Mouse (Mus musculus) CH12F3 (cell line): ENCODE results near the gene Pdlim5.
"Not testable (repeated sequence)": the region's sequence is repeated elsewhere in the genome, so short reads cannot be mapped to it uniquely, and the experiment has no call there.

ENCODE experiments used
- in situ Hi-C: fragments of 300-500 bp; cut with MboI; formaldehyde crosslinking; loops from 2 replicates; pipeline ENCODE4 v1.14.3; 2020; ENCODE audit warnings: low sequenced_read_pairs

Pdlim5 gene

DNA sequence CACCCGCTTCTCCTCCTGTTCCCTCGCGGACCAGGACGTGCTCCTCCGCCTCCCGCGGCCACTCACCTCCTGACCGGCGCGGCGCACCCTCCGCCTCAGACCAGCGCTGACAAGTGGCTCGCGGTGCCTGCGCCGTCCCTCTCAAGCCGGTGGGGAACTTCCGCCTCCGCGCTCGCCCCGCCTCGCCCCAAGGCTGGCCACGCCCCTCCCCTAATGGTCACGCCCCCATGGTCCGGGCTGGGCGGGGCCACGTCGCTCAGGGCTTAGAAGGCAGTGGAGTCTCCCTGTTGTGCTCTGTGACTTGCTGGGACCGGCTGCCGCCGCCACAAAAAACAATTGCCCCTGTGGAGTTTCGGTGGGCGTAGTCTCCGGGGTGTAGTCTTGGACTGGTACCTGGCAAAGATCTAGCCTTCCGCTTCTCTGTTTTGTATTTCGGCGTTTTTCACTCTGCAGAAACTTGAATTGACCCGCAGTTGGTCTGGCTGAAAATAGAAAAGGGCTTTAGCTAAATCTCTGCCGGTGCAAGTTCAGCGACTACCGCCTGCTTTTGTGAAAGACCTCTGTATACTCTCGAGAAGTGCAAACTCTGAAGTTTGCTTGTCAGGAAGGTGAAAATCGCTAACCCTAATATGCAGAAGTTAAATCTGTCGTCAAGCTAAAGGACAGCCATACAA lies at the start of gene Pdlim5:
Gene Pdlim5 (minus strand): TSS at position 177 of the 674 bp plus-strand sequence.
- in situ Hi-C loops, result no loop called here

DNA sequence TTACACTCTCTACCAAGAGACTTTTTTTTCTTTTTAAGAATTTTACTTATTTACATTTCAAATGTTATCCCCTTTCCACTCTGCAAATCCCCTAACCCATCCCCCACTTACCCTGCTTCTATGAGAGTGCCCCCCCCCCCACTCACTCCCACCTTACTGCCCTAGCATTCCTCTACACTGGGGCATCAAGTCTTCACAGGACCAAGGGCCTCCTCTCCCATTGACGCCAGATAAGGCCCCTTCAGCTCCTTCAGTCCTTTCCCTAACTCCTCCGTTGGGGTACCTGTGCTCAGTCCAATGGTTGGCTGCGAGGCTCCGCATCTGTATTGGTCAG lies 48.2 kb upstream of the Pdlim5 start:
- in situ Hi-C loops, result no loop called here

DNA sequence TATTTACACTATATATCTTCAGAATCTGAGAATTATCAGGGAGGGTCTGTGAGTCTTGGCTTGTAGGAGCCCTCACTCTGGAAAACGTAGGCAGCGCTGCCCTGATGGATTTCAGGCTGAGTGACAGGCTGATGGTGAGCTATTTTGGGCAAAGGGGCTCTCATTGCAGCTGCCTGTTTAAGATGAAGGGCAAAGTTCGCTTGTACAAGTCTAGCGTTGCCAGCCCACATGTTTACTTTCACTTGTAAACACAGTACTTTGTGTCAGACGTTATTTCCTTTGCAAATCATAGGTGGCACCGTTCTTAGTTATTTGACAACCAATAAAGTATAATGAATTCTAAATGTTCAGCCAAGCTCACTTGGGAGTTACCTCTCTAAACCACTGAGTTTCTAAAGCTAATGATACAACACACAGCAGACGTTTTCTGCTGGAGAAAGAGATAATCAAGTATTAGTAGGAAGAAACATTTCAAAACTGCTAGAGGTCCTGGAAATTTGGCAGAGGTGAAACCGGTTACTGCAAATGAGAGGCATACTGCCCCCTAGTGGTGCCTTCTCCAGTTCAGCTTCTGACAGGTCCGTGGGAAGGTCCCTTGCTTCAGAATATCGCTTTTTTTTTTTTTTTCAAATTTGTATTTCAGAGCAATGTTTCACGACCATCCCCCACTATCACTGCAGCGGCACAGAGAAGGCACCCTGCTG lies 47.7 kb upstream of the Pdlim5 start:
- in situ Hi-C loops, result no loop called here

DNA sequence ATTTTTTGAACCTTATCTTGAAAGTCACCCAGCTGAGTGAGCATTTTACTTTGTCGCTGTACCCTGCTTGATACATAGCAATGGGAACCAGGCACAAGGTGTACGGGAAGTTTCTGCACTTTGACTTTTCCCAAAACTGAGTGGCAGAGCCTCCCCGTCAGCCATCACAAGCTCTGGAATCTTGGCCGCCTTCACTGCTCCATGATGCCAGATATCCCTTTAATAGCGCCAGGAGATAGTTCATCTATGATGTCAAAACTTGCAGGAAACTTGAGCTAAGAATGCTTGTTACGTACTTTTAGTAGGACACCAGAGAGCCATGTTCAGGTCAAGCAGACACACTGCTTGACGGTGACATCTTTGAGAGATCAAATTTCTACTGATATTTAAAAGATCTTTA lies 46.7 kb upstream of the Pdlim5 start:
- in situ Hi-C loops, result no loop called here

DNA sequence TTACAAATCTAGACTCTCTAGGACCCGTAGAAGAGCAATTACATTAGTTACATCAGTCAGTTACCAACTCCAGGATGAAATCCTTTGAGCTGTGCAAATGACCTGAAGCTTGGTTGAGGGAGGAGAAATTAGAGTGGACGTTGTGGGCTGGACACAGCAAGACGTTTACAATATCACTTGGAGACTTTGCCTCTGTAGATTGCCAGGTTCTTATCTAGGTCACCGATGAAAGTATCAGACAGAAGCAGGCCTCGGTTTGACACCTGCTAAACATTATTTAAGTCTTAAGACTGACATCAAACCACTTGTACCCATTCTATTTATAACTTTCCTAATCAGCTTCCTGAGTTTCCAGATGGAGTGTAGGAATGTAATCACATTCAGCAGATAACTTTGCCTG lies 45.6 kb upstream of the Pdlim5 start:
- in situ Hi-C loops, result no loop called here

DNA sequence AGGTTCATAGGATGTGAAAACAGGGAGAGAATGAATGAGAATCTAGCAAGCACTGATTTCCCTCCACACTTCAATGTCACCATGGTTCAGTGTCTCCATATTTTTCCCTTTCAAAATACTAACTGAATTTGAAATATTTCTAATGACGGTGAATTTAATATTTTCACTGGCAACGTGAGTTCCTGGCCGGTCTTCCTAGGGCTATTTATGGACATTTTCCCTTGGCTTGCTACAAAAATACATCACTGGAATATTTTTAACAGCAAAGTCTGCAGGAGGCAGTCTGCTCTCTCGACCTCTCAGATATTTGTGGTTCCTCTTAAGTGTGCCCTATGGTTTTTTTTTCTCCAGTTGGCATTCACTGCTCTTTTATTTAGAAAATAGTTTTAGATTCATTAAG lies 44.7 kb upstream of the Pdlim5 start:
- in situ Hi-C loops, result no loop called here

DNA sequence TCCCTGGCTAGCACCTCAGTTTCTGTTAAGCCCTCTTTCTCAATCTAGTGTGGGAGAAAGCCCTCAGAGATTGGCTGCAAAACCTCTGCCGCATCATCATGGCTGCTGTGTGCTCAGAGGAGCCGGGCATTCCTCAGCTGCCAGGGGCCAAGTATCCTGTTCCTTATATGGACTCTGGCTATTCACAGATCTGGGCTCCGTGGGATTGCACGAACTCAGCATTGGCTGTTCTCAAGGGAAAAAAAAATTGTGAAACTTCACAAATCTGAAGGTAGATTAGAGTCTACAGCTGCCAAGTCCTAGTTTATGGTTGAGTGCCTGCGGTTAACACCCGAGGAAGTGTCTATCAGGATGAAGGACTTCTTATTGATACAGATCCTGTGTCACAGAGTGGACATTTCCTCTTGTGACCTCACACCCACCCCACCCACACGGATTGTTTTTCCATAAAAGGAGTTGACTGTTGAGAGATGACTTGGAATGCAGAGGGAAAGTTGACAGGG lies 44.1 kb upstream of the Pdlim5 start:
- in situ Hi-C loops, result no loop called here

DNA sequence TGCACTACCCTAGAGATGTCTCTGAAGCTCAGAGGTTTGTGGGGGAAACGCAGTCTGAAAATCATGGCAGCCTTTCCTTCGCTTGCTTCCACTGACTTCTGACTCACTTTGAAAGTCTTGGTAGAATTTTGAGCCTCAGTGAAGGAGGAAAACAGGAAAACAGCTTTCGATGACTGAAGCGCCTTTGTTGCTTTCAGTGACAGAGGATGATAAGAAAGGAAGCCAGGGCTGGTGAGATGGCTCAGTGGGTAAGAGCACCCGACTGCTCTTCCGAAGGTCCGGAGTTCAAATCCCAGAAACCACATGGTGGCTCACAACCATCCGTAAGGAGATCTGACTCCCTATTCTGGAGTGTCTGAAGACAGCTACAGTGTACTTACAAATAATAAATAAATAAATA lies 43.1 kb upstream of the Pdlim5 start:
- in situ Hi-C loops, result not testable (repeated sequence)

DNA sequence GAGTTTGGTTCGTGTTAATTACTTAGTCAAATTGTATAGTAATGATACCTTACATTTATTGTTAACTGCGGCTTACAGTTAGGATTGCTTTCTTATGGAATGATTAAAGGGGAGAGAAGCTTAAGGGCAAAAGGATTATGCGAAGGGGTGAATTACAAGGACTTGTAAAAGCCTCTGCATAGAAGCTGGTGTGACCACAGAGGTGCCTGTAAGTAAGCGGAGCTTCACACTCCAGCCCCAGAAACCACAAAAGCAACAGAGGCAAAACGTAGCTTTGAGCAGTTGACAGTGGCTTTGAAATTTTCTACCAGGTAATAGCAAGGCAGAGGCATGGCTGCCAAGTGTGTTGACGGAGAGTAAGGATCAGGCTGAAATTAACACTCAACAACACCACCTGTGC lies 41.3 kb upstream of the Pdlim5 start:
- in situ Hi-C loops, result no loop called here

DNA sequence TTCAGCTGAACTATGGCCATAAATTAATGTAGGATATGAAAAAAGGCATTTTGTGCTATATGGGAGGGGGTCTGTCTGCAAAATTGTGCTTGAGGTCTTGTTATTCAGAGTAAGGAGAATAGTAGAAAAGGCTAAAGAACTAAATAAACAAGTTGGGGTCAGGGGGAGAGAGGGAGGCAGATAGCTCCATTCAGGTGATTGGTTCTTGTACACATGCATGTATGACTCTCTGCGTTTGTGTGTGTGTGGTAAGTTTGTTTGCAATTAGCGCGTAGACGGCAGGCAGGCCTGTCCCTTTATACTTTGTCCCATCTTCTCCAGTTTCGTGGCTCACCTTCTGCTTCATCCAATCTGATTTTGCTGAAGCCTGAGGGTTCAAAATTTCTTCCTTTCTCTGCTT lies 40.7 kb upstream of the Pdlim5 start:
- in situ Hi-C loops, result no loop called here

DNA sequence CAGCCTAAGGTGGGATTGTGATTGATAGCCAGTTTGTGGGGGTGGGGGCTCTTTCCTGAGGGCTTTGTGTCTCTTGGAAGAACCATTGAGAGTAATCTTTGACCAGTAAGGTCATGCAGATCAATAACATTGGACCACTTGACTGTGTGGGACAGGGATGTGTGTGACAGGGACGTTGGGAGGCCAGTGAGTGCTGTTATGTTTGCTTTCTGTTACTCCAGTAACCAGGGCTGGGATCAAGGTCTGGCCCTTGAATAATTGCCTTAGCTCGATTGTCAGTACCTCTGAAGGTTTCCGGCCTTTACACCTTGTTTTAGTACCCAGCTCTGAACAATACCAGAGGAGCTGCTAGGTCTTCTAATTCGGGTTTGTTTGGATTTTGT lies 39.3 kb upstream of the Pdlim5 start:
- in situ Hi-C loops, result no loop called here

DNA sequence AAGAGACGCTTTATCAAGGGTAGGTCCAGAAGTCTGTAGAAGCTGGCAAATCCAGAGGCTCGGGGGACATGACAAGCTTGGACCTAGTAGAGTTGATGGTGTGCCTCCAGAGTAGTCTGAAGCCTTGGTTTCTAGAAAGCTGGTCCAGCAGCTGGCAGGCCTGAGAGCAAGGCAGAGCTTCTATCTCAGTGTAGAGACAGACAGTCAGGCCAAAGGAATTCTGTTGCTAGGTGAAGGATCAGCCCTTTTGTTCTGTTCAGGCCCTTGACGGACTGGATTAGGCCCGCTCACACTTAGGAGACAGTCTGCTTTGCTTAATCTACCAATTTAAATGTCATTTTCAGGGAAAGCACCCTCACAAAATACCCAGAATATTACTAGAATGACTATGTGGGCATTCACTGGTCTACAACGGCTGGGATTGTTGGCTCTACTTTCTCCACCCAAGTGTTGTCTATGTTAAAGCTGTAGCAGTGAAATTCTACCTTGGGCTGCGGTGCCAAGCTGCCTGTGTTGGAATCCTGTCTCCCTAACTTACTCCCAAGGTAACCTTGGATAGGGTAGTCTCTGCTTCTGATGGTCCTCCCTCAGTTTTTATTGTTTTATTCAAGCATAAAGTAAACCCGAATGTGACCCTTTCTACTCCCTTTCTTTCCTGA lies 38.8 kb upstream of the Pdlim5 start:
- in situ Hi-C loops, result no loop called here

DNA sequence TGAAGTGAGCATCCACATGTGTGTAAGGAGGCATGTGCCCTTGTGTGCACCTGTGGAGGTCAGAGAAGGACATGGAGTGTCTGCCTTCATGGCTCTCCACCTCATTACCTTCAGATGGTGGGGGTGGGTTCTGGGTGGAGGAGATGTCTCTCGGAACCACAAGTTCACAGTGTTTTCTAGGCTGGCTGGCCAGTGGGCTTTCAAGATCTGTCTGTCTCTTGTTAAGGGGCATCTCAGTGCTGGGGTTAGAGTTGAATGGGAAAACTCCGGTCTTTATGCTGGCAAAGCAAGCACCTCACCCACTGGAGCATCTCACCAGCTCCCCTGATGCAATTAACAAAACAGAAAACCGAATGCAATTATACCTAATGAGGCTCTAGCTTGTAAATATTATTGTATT lies 36.0 kb upstream of the Pdlim5 start:
- in situ Hi-C loops, result no loop called here

DNA sequence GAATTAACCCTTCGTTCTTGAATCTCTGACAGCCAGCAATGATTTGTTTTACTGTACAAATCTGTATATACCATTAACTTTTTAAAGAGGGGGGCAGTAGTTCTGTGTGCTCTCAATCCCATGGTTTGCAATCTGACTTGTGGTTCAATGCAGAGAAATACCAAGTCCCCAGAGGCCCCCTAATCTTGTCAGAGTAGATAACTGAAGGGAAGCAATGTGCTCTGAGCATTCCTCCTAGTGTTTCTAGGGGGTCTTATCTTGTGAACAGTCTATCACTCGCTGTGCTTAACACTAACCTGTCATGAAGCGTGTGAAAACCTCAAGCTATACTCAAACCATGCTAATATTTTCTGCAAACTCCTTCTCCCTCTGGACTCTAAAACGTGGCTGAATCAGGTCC lies 34.6 kb upstream of the Pdlim5 start:
- in situ Hi-C loops, result no loop called here

DNA sequence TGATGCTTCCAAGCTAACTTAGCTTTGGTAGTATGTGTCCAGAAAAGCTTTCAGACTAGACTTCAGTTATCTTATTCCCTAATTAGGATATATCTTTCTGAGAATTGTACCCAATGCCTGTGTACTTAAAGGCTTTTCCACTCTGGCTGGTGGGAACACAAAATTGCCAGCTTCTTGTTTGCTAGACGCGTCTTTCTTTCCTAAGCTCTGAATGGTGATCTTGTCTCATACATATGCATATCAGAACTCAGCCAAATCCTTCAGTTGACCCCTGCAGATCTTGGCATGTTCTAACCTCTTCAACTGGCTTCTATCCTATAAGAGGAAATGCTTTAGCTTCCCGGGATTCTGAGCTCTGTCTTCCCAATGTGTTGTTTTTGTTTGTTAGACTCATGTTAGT lies 31.3 kb upstream of the Pdlim5 start:
- in situ Hi-C loops, result no loop called here

DNA sequence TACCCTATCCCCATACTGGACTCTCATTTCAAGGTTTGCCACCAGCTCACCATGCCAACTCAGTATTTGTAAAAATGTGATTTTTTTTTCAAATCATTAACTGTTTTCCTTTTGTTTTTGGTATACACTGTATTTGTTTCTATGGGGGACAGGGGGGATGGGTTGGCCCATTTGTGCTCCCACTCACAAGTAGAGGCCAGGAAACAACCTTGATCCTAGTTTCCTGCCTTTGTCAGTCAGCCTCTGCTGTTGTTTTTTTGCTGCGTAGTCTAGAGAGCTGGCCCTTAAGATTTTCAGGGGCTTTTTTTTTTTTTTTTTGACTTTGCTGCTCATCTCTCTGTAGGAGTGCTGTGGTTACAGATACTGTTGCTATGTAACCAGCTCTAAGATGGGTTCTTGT lies 28.6 kb upstream of the Pdlim5 start:
- in situ Hi-C loops, result no loop called here

DNA sequence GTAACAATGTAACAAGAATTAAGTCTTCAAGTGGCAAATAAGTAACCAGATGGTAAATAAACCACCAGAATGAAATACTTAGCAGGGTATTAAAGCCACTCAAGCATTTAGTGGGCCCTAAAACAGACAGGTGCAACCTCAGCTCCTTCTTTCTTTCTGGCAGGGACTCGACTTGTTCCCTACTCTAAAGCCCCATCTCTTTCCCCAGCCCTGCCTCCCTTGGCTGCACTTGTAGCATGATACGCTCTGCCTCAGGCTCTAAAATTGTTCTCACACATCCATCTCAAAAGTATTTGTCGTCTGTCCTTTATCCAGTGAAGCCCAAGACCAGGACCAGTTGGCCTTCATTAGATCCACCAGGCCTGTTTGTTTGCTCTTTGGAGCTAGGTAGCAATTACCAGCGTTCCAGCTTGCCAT lies 28.0 kb upstream of the Pdlim5 start:
- in situ Hi-C loops, result no loop called here

DNA sequence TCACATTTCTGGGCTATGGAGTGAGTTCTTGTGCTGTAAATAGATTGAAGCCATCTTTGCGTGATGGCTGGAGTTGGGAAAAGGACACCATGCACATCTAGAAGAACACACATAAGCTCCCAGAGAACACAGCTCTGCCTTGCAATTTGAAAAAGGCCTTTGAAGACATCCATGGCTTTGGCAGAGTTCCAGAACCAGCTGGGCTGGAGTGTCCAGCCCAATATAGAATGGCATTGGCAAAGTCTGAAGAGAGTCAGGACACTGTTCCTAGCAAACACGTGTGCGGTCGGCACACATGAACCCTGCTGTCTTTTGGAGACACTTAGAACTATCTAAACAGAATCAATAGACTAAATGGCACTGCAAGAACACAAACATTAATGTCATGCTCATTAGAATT lies 26.7 kb upstream of the Pdlim5 start:
- in situ Hi-C loops, result no loop called here

DNA sequence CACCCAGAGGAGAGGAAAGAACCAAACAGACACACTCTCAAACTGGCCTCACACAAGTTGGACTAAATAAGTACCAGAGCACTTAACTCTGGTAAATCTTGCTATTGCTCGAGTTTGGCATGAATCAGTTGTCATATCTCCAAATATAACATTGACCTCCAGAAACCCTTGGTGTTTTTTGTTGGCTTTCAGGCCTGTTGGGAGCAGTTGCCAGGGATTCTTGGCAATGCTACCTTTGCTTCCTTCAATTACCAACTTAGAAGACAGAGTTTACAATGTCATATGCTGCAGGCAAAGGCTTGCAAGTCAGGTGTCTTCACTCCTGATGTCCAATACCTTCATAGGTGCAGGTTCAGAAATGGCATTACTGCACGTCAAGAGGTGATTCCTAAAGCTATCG lies 26.0 kb upstream of the Pdlim5 start:
- in situ Hi-C loops, result no loop called here

DNA sequence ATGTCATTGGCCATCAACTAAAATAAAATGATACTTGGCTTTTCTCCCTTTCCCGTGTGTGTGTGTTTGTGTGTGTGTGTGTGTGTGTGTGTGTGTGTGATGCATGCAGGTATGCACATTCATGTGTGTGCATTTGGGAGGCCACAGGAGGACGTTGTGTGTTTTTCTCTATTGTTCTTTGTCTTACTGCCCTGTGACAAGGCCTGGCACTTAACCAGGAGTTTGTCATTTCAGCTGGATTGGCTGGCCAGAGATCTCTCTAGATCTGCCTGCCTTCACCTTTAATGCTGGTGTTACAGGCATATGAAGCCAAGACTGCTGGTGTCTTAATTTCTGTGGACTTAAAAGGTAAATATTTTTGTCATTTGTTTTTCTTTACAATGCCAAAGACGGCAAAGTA lies 22.5 kb upstream of the Pdlim5 start:
- in situ Hi-C loops, result no loop called here

DNA sequence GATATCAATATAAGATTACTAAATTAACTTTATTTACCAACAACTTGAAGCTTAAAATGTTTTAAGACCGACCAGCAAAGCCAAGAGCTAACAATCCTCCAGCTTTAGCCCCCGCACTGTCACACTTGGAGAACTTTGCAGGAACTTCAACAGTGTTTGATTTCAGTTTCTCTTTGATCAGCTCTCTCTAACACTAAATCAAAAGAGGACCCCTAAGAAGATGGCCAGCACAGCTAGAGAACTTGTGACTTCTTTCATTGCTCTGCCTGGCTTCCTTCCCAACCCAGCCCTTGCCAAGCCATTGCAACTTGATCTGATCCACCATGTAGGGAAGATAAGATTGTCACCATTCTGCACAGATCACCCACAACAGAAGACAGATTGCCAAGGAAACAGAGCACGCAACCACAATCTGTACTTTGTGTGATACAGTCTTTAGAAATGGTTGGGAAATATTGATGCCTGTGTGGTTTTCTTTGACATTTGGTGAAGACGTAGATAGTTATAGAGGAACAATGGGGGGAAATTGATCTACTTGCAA lies 17.9 kb upstream of the Pdlim5 start:
- in situ Hi-C loops, result no loop called here

DNA sequence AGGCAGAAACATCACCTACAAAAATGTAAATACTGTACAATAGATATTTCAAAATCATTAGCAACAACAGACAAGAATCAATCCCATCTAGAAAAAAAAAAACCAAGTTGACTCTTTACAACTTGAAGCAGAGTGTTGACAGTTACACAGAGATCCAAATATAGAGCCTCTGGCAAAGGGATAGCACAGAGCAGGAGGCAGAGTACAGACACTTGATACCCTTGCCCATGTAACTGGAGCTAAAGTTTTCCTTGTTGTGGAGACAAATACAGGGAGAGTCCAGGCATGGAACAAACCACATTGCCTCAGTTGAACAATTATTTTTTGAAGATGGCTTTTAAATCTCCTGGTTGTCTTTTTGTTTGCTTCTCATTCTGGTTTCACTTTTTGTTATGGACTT lies 15.4 kb upstream of the Pdlim5 start:
- in situ Hi-C loops, result no loop called here
